Mouse (Mus musculus): ENCODE data around the gene Dnah17.

Gene Dnah17

GRCm38 (mm10) chr11:118018328-118018727 lies 112.1 kb downstream of the Dnah17 start:
- peak; percentile 49 for DNase-seq

GRCm38 (mm10) chr11:118015381-118016145 lies 114.9 kb downstream of the Dnah17 start:
- DNase-seq, result peak; percentile 53

- peak; percentile 78 for DNase-seq
Measured at GRCm38 (mm10) chr11:118014391-118014995, 115.9 kb downstream of the Dnah17 start.

GRCm38 (mm10) chr11:118013339-118013738 lies 117.1 kb downstream of the Dnah17 start:
- DNase-seq, result no peak

GRCm38 (mm10) chr11:118012595-118012994 lies 117.8 kb downstream of the Dnah17 start:
- DNase-seq, result no peak

- DNase-seq, result no peak
Measured at GRCm38 (mm10) chr11:118009865-118010571, 120.4 kb downstream of the Dnah17 start.

- DNase-seq, result no peak
Measured at GRCm38 (mm10) chr11:118008843-118009242, 121.6 kb downstream of the Dnah17 start.

- DNase-seq, result no peak
Measured at GRCm38 (mm10) chr11:118008144-118008805, 122.2 kb downstream of the Dnah17 start.

GRCm38 (mm10) chr11:118007460-118008143 lies 122.8 kb downstream of the Dnah17 start:
- peak; percentile 44 for DNase-seq

- no peak for DNase-seq
Measured at GRCm38 (mm10) chr11:118004217-118004616, 126.2 kb downstream of the Dnah17 start.

GRCm38 (mm10) chr11:118003718-118004117 lies 126.7 kb downstream of the Dnah17 start:
- DNase-seq, result no peak

GRCm38 (mm10) chr11:118003176-118003575 lies 127.3 kb downstream of the Dnah17 start:
- DNase-seq, result no peak

GRCm38 (mm10) chr11:118000565-118001215 lies 129.7 kb downstream of the Dnah17 start:
- no peak for DNase-seq

- no peak for DNase-seq
Measured at GRCm38 (mm10) chr11:118000083-118000482, 130.4 kb downstream of the Dnah17 start.

GRCm38 (mm10) chr11:117999260-117999934 lies 131.0 kb downstream of the Dnah17 start:
- no peak for DNase-seq

GRCm38 (mm10) chr11:117998356-117998755 lies 132.1 kb downstream of the Dnah17 start:
- DNase-seq, result no peak

GRCm38 (mm10) chr11:117997085-117997484 lies 133.3 kb downstream of the Dnah17 start:
- DNase-seq, result no peak

GRCm38 (mm10) chr11:117996066-117996465 lies 134.4 kb downstream of the Dnah17 start:
- DNase-seq, result no peak

- DNase-seq, result no peak
Measured at GRCm38 (mm10) chr11:117995661-117996060, 134.8 kb downstream of the Dnah17 start.

- DNase-seq, result no peak
Measured at GRCm38 (mm10) chr11:117995255-117995654, 135.2 kb downstream of the Dnah17 start.

All from thymus, postnatal 14 days (tissue).